Mouse (Mus musculus) ES-Bruce4 (cell line): ENCODE results near the gene Gabarapl1. TPM values are rescaled to one million over a fixed set of nuclear protein-coding genes. Genes with fewer than 3 reads are reported as not detected.

ENCODE experiments used
- H3K27ac ChIP-seq: 2 replicates; pipeline ENCODE4 v1.5.1; 2012; ENCODE audit warnings: low read length, inconsistent platforms; ENCODE audit not compliant: insufficient read depth
- H3K27me3 ChIP-seq: 2 replicates; pipeline ENCODE4 v1.6.1; 2012; ENCODE audit warnings: mild to moderate bottlenecking, low read length, inconsistent platforms; ENCODE audit not compliant: control insufficient read depth, poor library complexity, insufficient read depth, severe bottlenecking
- H3K36me3 ChIP-seq: 2 replicates; pipeline ENCODE4 v1.6.1; 2012; ENCODE audit warnings: inconsistent platforms, mild to moderate bottlenecking, low read length, moderate library complexity; ENCODE audit not compliant: control insufficient read depth, poor library complexity, insufficient read depth, severe bottlenecking
- H3K4me1 ChIP-seq: one replicate; pipeline ENCODE4 v1.8.1; 2011; ENCODE audit warnings: low read length; ENCODE audit not compliant: control insufficient read depth, insufficient read depth
- H3K4me3 ChIP-seq: 2 replicates; pipeline ENCODE4 v1.5.1; 2011; ENCODE audit warnings: low read depth, mild to moderate bottlenecking, low read length
- H3K9ac ChIP-seq: 2 replicates; pipeline ENCODE4 v1.6.1; 2012; ENCODE audit warnings: low read depth, mild to moderate bottlenecking, inconsistent platforms; ENCODE audit not compliant: poor library complexity, severe bottlenecking
- H3K9me3 ChIP-seq: replicated peaks from 2 replicates; pipeline ENCODE4 v1.6.1; 2012; ENCODE audit warnings: mild to moderate bottlenecking, low read length, inconsistent platforms; ENCODE audit not compliant: control insufficient read depth, poor library complexity, insufficient read depth, severe bottlenecking
- CTCF ChIP-seq: IDR thresholded peaks from one replicate; pipeline ENCODE4 v1.8.1; 2011; ENCODE audit warnings: low read depth, low read length
- EP300 ChIP-seq: IDR thresholded peaks from 2 replicates; pipeline ENCODE4 v1.6.1; 2011; ENCODE audit warnings: low read depth, low read length; ENCODE audit not compliant: insufficient read depth
- POLR2A ChIP-seq: IDR thresholded peaks from one replicate; pipeline ENCODE4 v1.8.1; 2011; ENCODE audit warnings: low read length; ENCODE audit not compliant: insufficient read depth
- polyA plus RNA-seq: library from polyadenylated mRNA; stranded (reverse); fragments of >200 nt; gene quantifications from 2 replicates; pipeline ENCODE4 v1.2.4, GENCODE M21; 2011; ENCODE audit warnings: low read depth; ENCODE audit not compliant: missing spikeins, insufficient read depth, insufficient read length

The Gabarapl1 gene
- polyA plus RNA-seq, 1 experiment: 75.1 TPM

DNA sequence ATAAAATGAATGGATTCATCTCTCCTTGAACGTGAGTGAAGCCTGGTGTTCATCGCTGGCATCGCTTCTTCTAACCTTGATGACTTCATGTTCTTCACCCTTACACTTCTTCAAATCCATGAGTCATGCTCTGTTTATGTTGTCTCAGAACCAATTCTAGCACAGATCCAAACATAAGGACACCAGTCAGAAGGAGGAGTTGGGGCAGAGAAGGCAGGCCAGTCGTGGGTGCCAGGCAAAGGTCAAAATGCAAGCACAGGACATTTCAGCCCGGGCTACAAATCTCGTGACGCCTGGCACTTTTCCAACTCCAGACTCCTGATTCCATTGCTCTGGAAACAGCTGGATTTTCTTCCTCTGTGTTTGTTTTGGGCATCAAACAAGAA, 411 bp upstream of the Gabarapl1 start:
- no peak for TF ChIP-seq POLR2A
- no peak for TF ChIP-seq EP300
- no peak for TF ChIP-seq CTCF
- Histone ChIP-seq H3K27ac (no peak overlapping the region), H3K4me1 (no peaks in the 10 kb centered on the region), H3K36me3 (no peaks in the 10 kb centered on the region), H3K9me3 (no peaks in the 10 kb centered on the region), H3K4me3 (no peak overlapping the region), H3K27me3 (no peaks in the 10 kb centered on the region), H3K9ac (no peak overlapping the region)

DNA sequence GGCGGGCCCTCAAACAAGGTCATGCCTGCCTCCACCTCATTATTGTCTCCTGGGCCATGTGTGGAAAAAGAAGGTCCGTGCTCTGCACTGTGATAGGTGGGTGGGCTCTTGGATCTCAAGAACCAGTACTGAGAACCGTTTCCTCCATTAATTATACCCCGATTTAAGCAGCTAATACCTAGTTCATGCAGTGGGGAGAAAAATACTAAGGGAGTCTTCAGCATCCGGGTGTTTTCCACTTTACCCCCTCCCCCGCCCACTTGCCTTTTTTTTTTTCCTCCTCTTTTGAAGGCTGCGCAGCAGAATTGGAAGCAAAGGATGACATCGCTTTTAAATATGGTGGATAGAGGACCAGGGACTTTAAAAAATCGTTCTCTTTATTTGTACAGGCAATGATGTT, 1.1 kb downstream of the Gabarapl1 start:
- peak overlapping the region; percentile 50 for H3K9ac ChIP-seq
- no peak overlapping the region for H3K27ac ChIP-seq
- no peaks in the 10 kb centered on the region for H3K27me3 ChIP-seq
- TF ChIP-seq CTCF (no peak), EP300 (no peak), POLR2A (no peak)
- no peaks in the 10 kb centered on the region for H3K9me3 ChIP-seq
- H3K36me3 ChIP-seq: peaks cover 6% of the 10 kb centered on the region
- no peaks in the 10 kb centered on the region for H3K4me1 ChIP-seq
- peak overlapping the region; percentile 56 for H3K4me3 ChIP-seq

- no peaks in the 10 kb centered on the region for H3K27me3 ChIP-seq
- TF ChIP-seq EP300 (no peak), CTCF (no peak)
- H3K36me3 ChIP-seq: peaks cover 11% of the 10 kb centered on the region
- no peak overlapping the region for H3K9ac ChIP-seq
- H3K4me3 ChIP-seq: no peak overlapping the region
- no peaks in the 10 kb centered on the region for H3K9me3 ChIP-seq
- H3K4me1 ChIP-seq: no peaks in the 10 kb centered on the region
- H3K27ac ChIP-seq: no peak overlapping the region
Measured at GRCm38 (mm10) chr6:129534627-129535190, 1.7 kb downstream of the Gabarapl1 start.

- H3K4me3 ChIP-seq: no peak overlapping the region
- no peaks in the 10 kb centered on the region for H3K4me1 ChIP-seq
- no peak overlapping the region for H3K9ac ChIP-seq
- H3K27ac ChIP-seq: no peak overlapping the region
- H3K36me3 ChIP-seq: peaks cover 18% of the 10 kb centered on the region
- no peak for TF ChIP-seq EP300
- no peak for TF ChIP-seq POLR2A
- TF ChIP-seq CTCF: no peak
- H3K27me3 ChIP-seq: no peaks in the 10 kb centered on the region
- H3K9me3 ChIP-seq: no peaks in the 10 kb centered on the region
Measured at GRCm38 (mm10) chr6:129535723-129536122, 2.8 kb downstream of the Gabarapl1 start.

DNA sequence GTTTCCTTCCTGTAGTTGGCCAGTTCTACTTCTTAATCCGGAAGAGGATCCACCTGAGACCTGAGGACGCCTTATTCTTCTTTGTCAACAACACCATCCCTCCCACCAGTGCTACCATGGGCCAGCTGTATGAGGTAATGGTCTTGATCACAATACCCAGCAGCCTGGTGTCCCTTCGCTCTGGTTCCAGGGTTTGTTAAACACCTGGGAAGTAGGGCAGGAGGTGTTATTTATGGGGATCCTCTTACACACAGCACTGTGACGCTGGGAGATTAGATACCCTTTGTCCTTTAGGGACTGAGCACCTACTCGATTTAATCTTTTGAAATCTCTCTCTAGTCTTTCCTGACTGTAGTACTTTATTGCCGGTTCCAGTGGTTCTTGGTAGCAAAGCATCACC, 5.6 kb downstream of the Gabarapl1 start:
- no peaks in the 10 kb centered on the region for H3K27me3 ChIP-seq
- no peaks in the 10 kb centered on the region for H3K9me3 ChIP-seq
- no peak overlapping the region for H3K4me3 ChIP-seq
- TF ChIP-seq POLR2A: no peak
- H3K4me1 ChIP-seq: no peaks in the 10 kb centered on the region
- no peak overlapping the region for H3K27ac ChIP-seq
- H3K9ac ChIP-seq: no peak overlapping the region
- H3K36me3 ChIP-seq: peaks cover 25% of the 10 kb centered on the region

GRCm38 (mm10) chr6:129541931-129542330, 9.0 kb downstream of the Gabarapl1 start:
- TF ChIP-seq EP300 (no peak), CTCF (no peak), POLR2A (no peak)
- Histone ChIP-seq H3K4me1 (no peaks in the 10 kb centered on the region), H3K4me3 (no peak overlapping the region), H3K9me3 (no peaks in the 10 kb centered on the region), H3K9ac (no peak overlapping the region), H3K27me3 (no peaks in the 10 kb centered on the region), H3K27ac (no peak overlapping the region), H3K36me3 (peaks cover 25% of the 10 kb centered on the region)

GRCm38 (mm10) chr6:129542540-129542939, 9.6 kb downstream of the Gabarapl1 start:
- TF ChIP-seq POLR2A: no peak
- TF ChIP-seq EP300: no peak
- TF ChIP-seq CTCF: no peak
- H3K4me3 ChIP-seq: no peak overlapping the region
- H3K36me3 ChIP-seq: peaks cover 25% of the 10 kb centered on the region
- H3K4me1 ChIP-seq: no peaks in the 10 kb centered on the region
- H3K9me3 ChIP-seq: no peaks in the 10 kb centered on the region
- H3K27me3 ChIP-seq: no peaks in the 10 kb centered on the region
- no peak overlapping the region for H3K27ac ChIP-seq
- H3K9ac ChIP-seq: no peak overlapping the region
